Comparison of ENCODE assay signal across 21 mouse cellular contexts in the genomic region with DNA sequence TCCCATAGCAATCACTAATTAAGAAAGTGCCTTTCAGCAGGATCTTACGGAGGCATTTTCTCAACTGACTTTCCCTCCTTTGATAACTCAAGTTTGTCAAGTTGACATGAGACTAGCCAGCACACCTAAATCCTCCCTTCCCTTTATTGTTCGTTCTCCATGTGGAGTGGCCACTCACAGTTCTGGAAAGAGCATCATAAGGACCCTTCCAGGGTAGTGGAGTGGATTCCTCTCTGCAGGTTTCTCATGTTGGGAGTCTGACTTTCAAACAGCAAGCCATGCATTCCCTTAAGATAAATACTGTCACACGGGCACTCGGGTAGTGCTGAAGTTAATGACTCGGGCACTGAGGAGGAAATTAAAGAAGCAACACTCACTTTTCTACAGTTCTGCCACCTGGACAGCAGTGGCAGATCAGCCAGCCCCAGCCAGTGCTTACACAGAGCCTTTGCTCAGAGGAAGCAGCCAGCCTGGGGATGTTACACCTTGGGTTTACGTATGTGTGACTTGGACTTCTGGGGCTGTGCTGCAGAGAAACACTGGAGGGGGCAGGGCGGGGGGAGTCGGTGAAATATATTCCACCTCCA.
DNase-seq lines count a peak whose midpoint lies in the region; ATAC-seq lines count a peak whose summit lies in the region.
"Had no signal": no experiment of that assay in that cellular context is flagged by ENCODE, and none has a peak within 500 bp of the region (broad histone marks: within the 10 kb centered on the region; RNA-seq: fewer than 3 reads in every experiment).

No protein-coding gene starts in this region.

- peak; percentile 88 for ATAC-seq in kidney, embryonic 15.5 days (replicated peaks; ENCODE audit: low FRiP score)
- ATAC-seq in lung, embryonic 15.5 days (ENCODE audit: borderline replicate concordance, extremely low read depth, low FRiP score, low TSS enrichment), result 0 out of 2 replicates have a peak, but pooled peaks have one; percentile 46
- ATAC-seq: activated CD4-positive, CD25-positive, alpha-beta regulatory T cell, adult 4 months; forebrain, embryonic 13.5 days; forebrain, postnatal 0 days; Patski had no signal

- no peaks in the 10 kb centered on the region for H3K27me3 ChIP-seq in kidney, embryonic 15.5 days
- H3K27me3 ChIP-seq in lung, embryonic 15.5 days, result no peaks in the 10 kb centered on the region
- no peaks in the 10 kb centered on the region for H3K27me3 ChIP-seq in embryonic facial prominence, embryonic 10.5 days (replicated peaks; ENCODE audit: low read depth, poor library complexity, severe bottlenecking)
- H3K27me3 ChIP-seq: CH12.LX; forebrain, embryonic 13.5 days; heart, embryonic 13.5 days; Patski had no signal

- H3K4me3 ChIP-seq in kidney, embryonic 15.5 days (replicated peaks), result no peak overlapping the region
- H3K4me3 ChIP-seq in lung, embryonic 15.5 days, result no peak overlapping the region
- no peak overlapping the region for H3K4me3 ChIP-seq in embryonic facial prominence, embryonic 10.5 days
- H3K4me3 ChIP-seq: forebrain, embryonic 13.5 days; gastrocnemius, adult 2 months; heart, embryonic 13.5 days had no signal

- H3K4me2 ChIP-seq in kidney, embryonic 15.5 days, result peak overlapping the region; percentile 14
- H3K4me2 ChIP-seq in lung, embryonic 15.5 days, result no peak overlapping the region
- H3K4me2 ChIP-seq: forebrain, embryonic 13.5 days; heart, embryonic 13.5 days had no signal

- H3K9me3 ChIP-seq in kidney, embryonic 15.5 days (replicated peaks), result no peaks in the 10 kb centered on the region
- H3K9me3 ChIP-seq in lung, embryonic 15.5 days, result no peaks in the 10 kb centered on the region
- H3K9me3 ChIP-seq in embryonic facial prominence, embryonic 10.5 days, result no peaks in the 10 kb centered on the region
- H3K9me3 ChIP-seq: forebrain, embryonic 13.5 days; heart, embryonic 13.5 days had no signal

- WGBS in kidney, embryonic 15.5 days, result 35% methylated on average over 8 of the region's 8 CpGs
- WGBS in lung, embryonic 15.5 days, result 51% methylated on average over 8 of the region's 8 CpGs
- 79% methylated on average over 8 of the region's 8 CpGs for WGBS in embryonic facial prominence, embryonic 10.5 days

- no peak overlapping the region for H3K27ac ChIP-seq in kidney, embryonic 15.5 days
- no peak overlapping the region for H3K27ac ChIP-seq in lung, embryonic 15.5 days
- H3K27ac ChIP-seq in embryonic facial prominence, embryonic 10.5 days (replicated peaks), result no peak overlapping the region
- H3K27ac ChIP-seq: forebrain, embryonic 13.5 days; gastrocnemius, adult 2 months; heart, embryonic 13.5 days had no signal

- peaks cover 16% of the 10 kb centered on the region for H3K4me1 ChIP-seq in kidney, embryonic 15.5 days
- H3K4me1 ChIP-seq in lung, embryonic 15.5 days, result peaks cover 7% of the 10 kb centered on the region; the same call in 1 of the 2 replicates
- peaks cover 21% of the 10 kb centered on the region for H3K4me1 ChIP-seq in embryonic facial prominence, embryonic 10.5 days
- H3K4me1 ChIP-seq: forebrain, embryonic 13.5 days; heart, embryonic 13.5 days had no signal

- no peaks in the 10 kb centered on the region for H3K36me3 ChIP-seq in kidney, embryonic 15.5 days
- H3K36me3 ChIP-seq in lung, embryonic 15.5 days, result no peaks in the 10 kb centered on the region
- no peaks in the 10 kb centered on the region for H3K36me3 ChIP-seq in embryonic facial prominence, embryonic 10.5 days (replicated peaks)
- H3K36me3 ChIP-seq: heart, embryonic 13.5 days had no signal

- no peak for DNase-seq in kidney, adult 8-10 months
- DNase-seq in lung, adult 18-20 months, result peak; percentile 13 to 46
- DNase-seq in lung, postnatal 14 days, result peak; percentile 18
- no peak for DNase-seq in embryonic facial prominence, embryonic 10.5 days (ENCODE audit: low spot score)
- no peak for DNase-seq in left cerebral cortex, adult 18-20 months (ENCODE audit: low spot score in 2 of 2)
- DNase-seq in B cell, adult 2 months, result no peak
- DNase-seq: adrenal gland, postnatal 14 days; cerebellum, adult 11-12 months; cerebellum, adult 9-10 months; cerebellum, postnatal 25 days; forebrain, postnatal 0 days; gastrocnemius, adult 2 months; gastrocnemius, postnatal 25 days; heart, postnatal 36 days had no signal

- H3K9ac ChIP-seq in kidney, embryonic 15.5 days, result no peak overlapping the region
- H3K9ac ChIP-seq in lung, embryonic 15.5 days, result no peak overlapping the region
- H3K9ac ChIP-seq: forebrain, embryonic 13.5 days; forebrain, postnatal 0 days; heart, embryonic 13.5 days had no signal

Comparison
In these comparisons a context has a peak if more than half of its experiments do, and no peak if none do; other contexts are left out.
1. DNase-seq: peak in lung, adult 18-20 months (2 of 2) and lung, postnatal 14 days (single experiment); none in kidney, adult 8-10 months (0 of 2), embryonic facial prominence, embryonic 10.5 days (single experiment), left cerebral cortex, adult 18-20 months (0 of 2) and B cell, adult 2 months (0 of 2).